Mouse (Mus musculus): ENCODE data around the gene Spats1. TPM values are rescaled to one million over a fixed set of nuclear protein-coding genes. Genes with fewer than 3 reads are reported as not detected.

Gene Spats1
- polyA plus RNA-seq, 1 experiment = 0.11 TPM

DNA sequence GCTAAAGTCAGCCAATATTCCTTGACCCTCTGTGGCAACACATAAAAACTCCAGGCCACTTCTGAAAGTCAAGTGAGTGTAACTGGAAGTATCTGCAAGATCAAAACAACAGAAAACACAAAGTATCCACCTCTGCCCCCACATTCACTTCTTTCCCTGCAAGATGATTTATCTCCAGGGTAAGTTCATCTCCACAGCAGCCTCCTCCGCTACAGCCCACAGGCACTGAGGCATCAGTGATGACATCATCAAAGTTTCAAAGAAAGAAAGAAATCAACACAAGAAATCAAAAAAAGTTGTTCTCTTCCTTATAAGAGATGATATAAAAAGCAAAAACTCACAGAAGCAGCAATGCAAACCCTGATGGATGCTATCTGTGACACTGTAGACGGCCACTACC is 66.5 kb downstream of the Spats1 start:
- Histone ChIP-seq H3ac (ENCODE audit: control insufficient read depth, insufficient read length, low read depth) (no peak overlapping the region), H3K4me3 (ENCODE audit: insufficient read depth, poor library complexity, severe bottlenecking) (no peak overlapping the region), H3K36me3 (ENCODE audit: control insufficient read depth, insufficient read depth) (peaks cover 88% of the 10 kb centered on the region), H3K27me3 (ENCODE audit: control insufficient read depth, insufficient read depth, insufficient read length) (no peaks in the 10 kb centered on the region), H3K79me3 (ENCODE audit: low read depth) (no peaks in the 10 kb centered on the region), H3K79me2 (ENCODE audit: control insufficient read depth, insufficient read depth) (peaks cover 13% of the 10 kb centered on the region)
- TF ChIP-seq MYOD1 (IDR thresholded peaks at IDR 0.05; ENCODE audit: control insufficient read depth, insufficient read length, low read depth) (no peak), USF1 (IDR thresholded peaks at IDR 0.05; ENCODE audit: low read depth) (no peak), MYOG (IDR thresholded peaks at IDR 0.05; ENCODE audit: control insufficient read depth, extremely low read depth, insufficient read length) (no peak), FOSL1 (IDR thresholded peaks at IDR 0.05; ENCODE audit: insufficient read depth, low read length, poor library complexity, severe bottlenecking) (no peak), CEBPB (IDR thresholded peaks at IDR 0.05; ENCODE audit: low read depth) (no peak), CTCF (IDR thresholded peaks at IDR 0.05; ENCODE audit: control insufficient read depth, insufficient read depth, insufficient read length) (no peak), MAX (IDR thresholded peaks at IDR 0.05) (no peak)

- Histone ChIP-seq H3K27me3 (ENCODE audit: control insufficient read depth, insufficient read depth, insufficient read length) (no peaks in the 10 kb centered on the region), H3K36me3 (ENCODE audit: control insufficient read depth, insufficient read depth) (peaks cover 78% of the 10 kb centered on the region)
- TF ChIP-seq MYOD1 (IDR thresholded peaks at IDR 0.05; ENCODE audit: control insufficient read depth, insufficient read length, low read depth) (no peak), CTCF (IDR thresholded peaks at IDR 0.05; ENCODE audit: control insufficient read depth, insufficient read depth, insufficient read length) (no peak), CEBPB (IDR thresholded peaks at IDR 0.05; ENCODE audit: low read depth) (no peak), MYOG (IDR thresholded peaks at IDR 0.05; ENCODE audit: control insufficient read depth, extremely low read depth, insufficient read length) (no peak), FOSL1 (IDR thresholded peaks at IDR 0.05; ENCODE audit: insufficient read depth, low read length, poor library complexity, severe bottlenecking) (no peak)
Measured at GRCm38 (mm10) chr17:45406281-45406680, 68.9 kb downstream of the Spats1 start.

GRCm38 (mm10) chr17:45403207-45403606 is 72.0 kb downstream of the Spats1 start:
- H3K4me3 ChIP-seq (ENCODE audit: insufficient read depth, poor library complexity, severe bottlenecking) = no peak overlapping the region
- peaks cover 57% of the 10 kb centered on the region for H3K79me2 ChIP-seq (ENCODE audit: control insufficient read depth, insufficient read depth)
- H3K79me3 ChIP-seq (ENCODE audit: low read depth) = peaks cover 15% of the 10 kb centered on the region
- H3ac ChIP-seq (ENCODE audit: control insufficient read depth, insufficient read length, low read depth) = no peak overlapping the region
- peaks cover 68% of the 10 kb centered on the region for H3K36me3 ChIP-seq (ENCODE audit: control insufficient read depth, insufficient read depth)
- no peak for TF ChIP-seq FOSL1 (IDR thresholded peaks at IDR 0.05; ENCODE audit: insufficient read depth, low read length, poor library complexity, severe bottlenecking)
- H3K27me3 ChIP-seq (ENCODE audit: control insufficient read depth, insufficient read depth, insufficient read length) = no peaks in the 10 kb centered on the region

More at GRCm38 (mm10) chr17:45406281-45406680, 68.9 kb downstream of the Spats1 start:
- peaks cover 29% of the 10 kb centered on the region for H3K79me2 ChIP-seq (ENCODE audit: control insufficient read depth, insufficient read depth)
- H3ac ChIP-seq (ENCODE audit: control insufficient read depth, insufficient read length, low read depth) = no peak overlapping the region
- peaks cover 1% of the 10 kb centered on the region for H3K79me3 ChIP-seq (ENCODE audit: low read depth)
- no peak overlapping the region for H3K4me3 ChIP-seq (ENCODE audit: insufficient read depth, poor library complexity, severe bottlenecking)

GRCm38 (mm10) chr17:45402601-45403000 is 72.6 kb downstream of the Spats1 start:
- Histone ChIP-seq H3K27me3 (ENCODE audit: control insufficient read depth, insufficient read depth, insufficient read length) (no peaks in the 10 kb centered on the region), H3ac (ENCODE audit: control insufficient read depth, insufficient read length, low read depth) (no peak overlapping the region), H3K79me3 (ENCODE audit: low read depth) (peaks cover 15% of the 10 kb centered on the region), H3K79me2 (ENCODE audit: control insufficient read depth, insufficient read depth) (peaks cover 63% of the 10 kb centered on the region), H3K36me3 (ENCODE audit: control insufficient read depth, insufficient read depth) (peaks cover 66% of the 10 kb centered on the region), H3K4me3 (ENCODE audit: insufficient read depth, poor library complexity, severe bottlenecking) (no peak overlapping the region)
- TF ChIP-seq MYOD1 (IDR thresholded peaks at IDR 0.05; ENCODE audit: control insufficient read depth, insufficient read length, low read depth) (no peak), MAX (IDR thresholded peaks at IDR 0.05) (no peak), CEBPB (IDR thresholded peaks at IDR 0.05; ENCODE audit: low read depth) (no peak), USF1 (IDR thresholded peaks at IDR 0.05; ENCODE audit: low read depth) (no peak), CTCF (IDR thresholded peaks at IDR 0.05; ENCODE audit: control insufficient read depth, insufficient read depth, insufficient read length) (no peak)

DNA sequence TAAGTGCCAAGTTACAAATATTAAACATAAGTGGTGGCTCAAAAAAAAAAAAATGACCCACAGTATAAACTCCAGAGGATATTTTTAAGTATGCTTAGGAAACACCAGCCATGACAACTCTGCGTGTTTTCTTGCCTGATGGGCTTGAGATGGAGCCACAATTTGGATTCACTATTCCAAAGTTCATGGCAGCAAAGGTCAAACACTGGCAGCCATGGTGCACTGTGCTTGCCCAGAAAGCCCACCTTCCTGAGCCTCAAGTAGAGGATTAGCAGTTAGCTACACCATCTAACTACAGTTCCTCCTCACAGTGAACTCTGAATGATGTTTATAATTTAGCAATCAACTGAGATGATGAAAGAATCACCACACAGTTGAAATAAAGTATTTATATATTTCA is 73.1 kb downstream of the Spats1 start:
- H3K27me3 ChIP-seq (ENCODE audit: control insufficient read depth, insufficient read depth, insufficient read length) = no peaks in the 10 kb centered on the region
- H3K36me3 ChIP-seq (ENCODE audit: control insufficient read depth, insufficient read depth) = peaks cover 65% of the 10 kb centered on the region
- H3K79me2 ChIP-seq (ENCODE audit: control insufficient read depth, insufficient read depth) = peaks cover 68% of the 10 kb centered on the region
- no peak overlapping the region for H3ac ChIP-seq (ENCODE audit: control insufficient read depth, insufficient read length, low read depth)
- H3K4me3 ChIP-seq (ENCODE audit: insufficient read depth, poor library complexity, severe bottlenecking) = no peak overlapping the region
- TF ChIP-seq MYOG (IDR thresholded peaks at IDR 0.05; ENCODE audit: control insufficient read depth, extremely low read depth, insufficient read length) = no peak
- no peak for TF ChIP-seq FOSL1 (IDR thresholded peaks at IDR 0.05; ENCODE audit: insufficient read depth, low read length, poor library complexity, severe bottlenecking)
- TF ChIP-seq CTCF (IDR thresholded peaks at IDR 0.05; ENCODE audit: control insufficient read depth, insufficient read depth, insufficient read length) = no peak
- TF ChIP-seq MAX (IDR thresholded peaks at IDR 0.05) = no peak
- no peak for TF ChIP-seq MYOD1 (IDR thresholded peaks at IDR 0.05; ENCODE audit: control insufficient read depth, insufficient read length, low read depth)
- TF ChIP-seq CEBPB (IDR thresholded peaks at IDR 0.05; ENCODE audit: low read depth) = no peak
- no peak for TF ChIP-seq USF1 (IDR thresholded peaks at IDR 0.05; ENCODE audit: low read depth)
- H3K79me3 ChIP-seq (ENCODE audit: low read depth) = peaks cover 19% of the 10 kb centered on the region

DNA sequence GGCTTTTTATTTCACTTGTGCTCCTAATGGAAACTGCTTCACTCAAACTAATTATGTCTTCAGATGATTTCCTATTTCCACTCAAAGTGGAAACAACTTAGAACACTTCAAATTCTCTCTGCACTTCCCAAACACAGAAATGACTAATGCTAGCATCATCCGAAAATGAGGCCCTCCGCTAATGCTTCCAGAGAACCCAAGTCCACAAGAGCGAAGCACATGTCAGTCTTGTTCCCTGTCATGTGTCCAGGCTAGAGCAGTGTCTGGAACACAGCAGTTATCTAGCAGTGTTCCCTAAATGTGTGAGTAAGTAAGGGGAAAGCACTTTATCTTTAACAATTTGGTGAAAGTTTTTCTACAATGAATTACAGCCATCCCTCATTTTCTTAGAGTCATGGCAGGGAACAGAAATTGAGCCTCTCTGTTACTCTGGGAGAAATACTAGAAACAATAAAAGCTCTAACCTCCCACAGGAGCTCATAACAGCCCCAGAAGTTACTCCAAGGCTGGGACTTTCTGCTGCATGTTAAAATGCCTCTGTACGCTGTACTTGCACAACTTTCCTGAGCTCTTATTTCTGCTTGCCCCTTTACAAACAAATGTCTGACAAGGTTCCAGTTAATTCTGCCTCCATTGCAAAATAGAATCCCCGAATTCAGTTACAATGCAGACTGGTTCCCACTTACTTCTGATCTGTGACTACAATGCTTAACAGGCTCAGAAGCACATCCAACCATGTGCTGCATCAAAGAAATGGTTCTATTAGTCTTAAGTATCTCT is 73.9 kb downstream of the Spats1 start:
- H3K79me2 ChIP-seq (ENCODE audit: control insufficient read depth, insufficient read depth) = peaks cover 75% of the 10 kb centered on the region
- H3ac ChIP-seq (ENCODE audit: control insufficient read depth, insufficient read length, low read depth) = no peak overlapping the region
- H3K27me3 ChIP-seq (ENCODE audit: control insufficient read depth, insufficient read depth, insufficient read length) = no peaks in the 10 kb centered on the region
- peaks cover 65% of the 10 kb centered on the region for H3K36me3 ChIP-seq (ENCODE audit: control insufficient read depth, insufficient read depth)
- H3K79me3 ChIP-seq (ENCODE audit: low read depth) = peaks cover 24% of the 10 kb centered on the region
- no peak overlapping the region for H3K4me3 ChIP-seq (ENCODE audit: insufficient read depth, poor library complexity, severe bottlenecking)
- TF ChIP-seq MYOD1 (IDR thresholded peaks at IDR 0.05; ENCODE audit: control insufficient read depth, insufficient read length, low read depth) = no peak
- TF ChIP-seq CTCF (IDR thresholded peaks at IDR 0.05; ENCODE audit: control insufficient read depth, insufficient read depth, insufficient read length) = no peak
- TF ChIP-seq CEBPB (IDR thresholded peaks at IDR 0.05; ENCODE audit: low read depth) = no peak
- no peak for TF ChIP-seq FOSL1 (IDR thresholded peaks at IDR 0.05; ENCODE audit: insufficient read depth, low read length, poor library complexity, severe bottlenecking)
- TF ChIP-seq MYOG (IDR thresholded peaks at IDR 0.05; ENCODE audit: control insufficient read depth, extremely low read depth, insufficient read length) = no peak
- no peak for TF ChIP-seq USF1 (IDR thresholded peaks at IDR 0.05; ENCODE audit: low read depth)
- no peak for TF ChIP-seq MAX (IDR thresholded peaks at IDR 0.05)

Measured in C2C12 (cell line).